Mouse (Mus musculus): ENCODE data around the gene Flt1. TPM values are rescaled to one million over a fixed set of nuclear protein-coding genes. Genes with fewer than 3 reads are reported as not detected.

Gene Flt1
- polyA plus RNA-seq (2017; shearing (Covaris generic)) = not detected

GRCm38 (mm10) chr5:147725831-147726700 lies at the start of gene Flt1:
TSS of gene Flt1 (minus strand) at chr5:147726011.
- ATAC-seq = no peak

GRCm38 (mm10) chr5:147775222-147775621 lies 49.4 kb upstream of the Flt1 start:
- no peak for ATAC-seq

GRCm38 (mm10) chr5:147769918-147770317 lies 44.1 kb upstream of the Flt1 start:
- no peak for ATAC-seq

GRCm38 (mm10) chr5:147764061-147764460 lies 38.2 kb upstream of the Flt1 start:
- no peak for ATAC-seq

- ATAC-seq = no peak
These were observed 36.2 kb upstream of the Flt1 start for GRCm38 (mm10) chr5:147761984-147762383.

GRCm38 (mm10) chr5:147761275-147761674 lies 35.5 kb upstream of the Flt1 start:
- ATAC-seq = no peak

GRCm38 (mm10) chr5:147758640-147759319 lies 33.0 kb upstream of the Flt1 start:
- no peak for ATAC-seq

- no peak for ATAC-seq
These were observed 32.2 kb upstream of the Flt1 start for GRCm38 (mm10) chr5:147757832-147758587.

- ATAC-seq = no peak
These were observed 27.1 kb upstream of the Flt1 start for GRCm38 (mm10) chr5:147752914-147753341.

- ATAC-seq = no peak
These were observed 25.9 kb upstream of the Flt1 start for GRCm38 (mm10) chr5:147751673-147752130.

GRCm38 (mm10) chr5:147749972-147750371 lies 24.2 kb upstream of the Flt1 start:
- no peak for ATAC-seq

GRCm38 (mm10) chr5:147748081-147748581 lies 22.3 kb upstream of the Flt1 start:
- no peak for ATAC-seq

- no peak for ATAC-seq
These were observed 19.3 kb upstream of the Flt1 start for GRCm38 (mm10) chr5:147744900-147745653.

- ATAC-seq = no peak
These were observed 16.8 kb upstream of the Flt1 start for GRCm38 (mm10) chr5:147742468-147743111.

GRCm38 (mm10) chr5:147736766-147737280 lies 11.0 kb upstream of the Flt1 start:
- no peak for ATAC-seq

GRCm38 (mm10) chr5:147733682-147734081 lies 7.9 kb upstream of the Flt1 start:
- no peak for ATAC-seq

GRCm38 (mm10) chr5:147732926-147733325 lies 7.1 kb upstream of the Flt1 start:
- no peak for ATAC-seq

GRCm38 (mm10) chr5:147727481-147727880 lies 1.7 kb upstream of the Flt1 start:
- ATAC-seq = no peak

- no peak for ATAC-seq
These were observed 1.0 kb upstream of the Flt1 start for GRCm38 (mm10) chr5:147726701-147727393.
